Mouse (Mus musculus): Measurements from ENCODE around the gene Rimbp2. TPM values are rescaled to one million over a fixed set of nuclear protein-coding genes. Genes with fewer than 3 reads are reported as not detected.

Gene Rimbp2
- total RNA-seq, 2 experiments from 2014 or later: 119 to 127 TPM

- DNase-seq (ENCODE audit: low spot score in 2 of 2): no peak
These were observed 17.9 kb downstream of the Rimbp2 start for GRCm38 (mm10) chr5:128935359-128935899.

DNA sequence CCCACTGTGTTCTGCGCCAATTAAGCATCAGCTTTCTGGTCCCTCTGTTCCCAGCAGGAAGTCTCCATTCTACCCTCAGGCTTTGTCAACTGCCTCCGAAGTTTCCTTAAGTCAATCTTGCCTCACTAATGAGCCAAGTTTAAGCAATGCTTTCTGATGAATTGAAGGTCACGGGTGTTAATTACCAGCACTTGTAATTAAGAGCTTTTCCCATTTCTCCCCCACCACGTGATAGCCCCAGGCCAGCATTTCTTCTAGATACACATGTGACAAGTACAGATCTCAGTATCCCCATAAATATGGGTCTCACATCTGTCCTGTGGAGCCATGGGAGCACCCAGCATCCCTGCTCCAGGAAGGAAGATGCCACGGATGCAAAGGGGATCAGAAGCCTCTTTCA, 20.5 kb downstream of the Rimbp2 start:
- DNase-seq (ENCODE audit: low spot score in 2 of 2): no peak

DNA sequence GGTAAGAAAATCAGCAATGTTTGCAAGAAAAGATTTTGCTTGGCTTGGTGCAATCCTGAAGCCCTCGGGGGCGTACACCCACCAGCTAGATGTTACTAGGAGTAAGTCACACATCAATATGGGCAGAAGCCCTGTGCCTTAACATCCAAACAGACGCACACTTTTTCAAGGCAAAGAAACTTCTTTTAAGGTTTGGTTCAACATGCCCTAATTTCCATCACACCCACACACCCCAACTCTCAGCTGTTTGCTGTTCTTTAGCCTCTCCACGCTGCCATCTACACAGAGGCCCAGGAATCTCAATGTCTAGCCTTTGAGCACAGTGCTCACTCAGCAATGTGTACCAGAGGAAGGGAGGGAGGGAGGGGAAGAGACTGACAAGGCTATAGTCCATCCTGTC, 28.2 kb downstream of the Rimbp2 start:
- peak in 1 of 2 experiments; percentile 51 for DNase-seq (ENCODE audit: low spot score in 2 of 2)

DNA sequence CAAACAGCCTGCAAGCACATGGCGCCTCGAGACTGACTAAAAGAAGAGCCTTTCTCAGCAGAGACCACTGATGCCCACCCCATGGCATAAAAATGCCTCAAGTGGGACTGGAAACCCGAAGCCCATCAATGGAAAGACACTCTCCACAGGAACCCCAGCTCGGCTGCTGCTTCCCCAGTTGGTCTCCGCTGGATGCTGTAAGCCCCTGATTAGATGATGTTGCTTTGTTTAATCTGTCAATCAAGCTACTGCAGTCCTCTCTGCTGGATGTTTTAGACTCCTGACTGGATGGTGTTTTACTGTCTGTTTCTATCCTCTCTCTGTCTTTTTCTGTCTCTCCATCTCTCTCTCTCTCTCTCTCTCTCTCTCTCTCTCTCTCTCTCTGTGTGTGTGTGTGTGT, 33.2 kb downstream of the Rimbp2 start:
- no peak for DNase-seq (ENCODE audit: low spot score in 2 of 2)

- DNase-seq (ENCODE audit: low spot score in 2 of 2): no peak
These were observed 35.9 kb downstream of the Rimbp2 start for GRCm38 (mm10) chr5:128917116-128917959.

GRCm38 (mm10) chr5:128913820-128914219, 39.5 kb downstream of the Rimbp2 start:
- no peak for DNase-seq (ENCODE audit: low spot score in 2 of 2)

GRCm38 (mm10) chr5:128912374-128912773, 40.9 kb downstream of the Rimbp2 start:
- DNase-seq (ENCODE audit: low spot score in 2 of 2): no peak

DNA sequence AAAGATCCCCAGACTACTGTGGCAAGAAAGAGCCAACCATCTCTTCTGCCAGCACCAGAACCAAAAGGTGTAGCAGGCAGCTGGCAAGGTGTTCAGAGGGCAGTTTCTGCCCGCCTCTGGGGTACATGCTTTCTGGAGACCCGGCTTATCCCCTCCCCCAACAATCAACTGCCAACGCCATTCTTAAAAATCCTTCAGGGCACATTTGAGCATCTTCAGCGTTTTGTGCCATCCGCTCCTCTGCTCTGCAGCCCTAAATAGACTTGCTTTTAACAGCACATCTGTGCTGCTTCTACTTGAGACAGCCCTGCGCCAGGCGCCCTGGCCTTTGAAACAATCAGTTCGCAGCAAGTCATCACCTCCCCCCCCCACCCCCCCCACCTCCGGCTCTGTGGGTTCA, 41.7 kb downstream of the Rimbp2 start:
- DNase-seq (ENCODE audit: low spot score in 2 of 2): peak in 1 of 2 experiments; percentile 32

DNA sequence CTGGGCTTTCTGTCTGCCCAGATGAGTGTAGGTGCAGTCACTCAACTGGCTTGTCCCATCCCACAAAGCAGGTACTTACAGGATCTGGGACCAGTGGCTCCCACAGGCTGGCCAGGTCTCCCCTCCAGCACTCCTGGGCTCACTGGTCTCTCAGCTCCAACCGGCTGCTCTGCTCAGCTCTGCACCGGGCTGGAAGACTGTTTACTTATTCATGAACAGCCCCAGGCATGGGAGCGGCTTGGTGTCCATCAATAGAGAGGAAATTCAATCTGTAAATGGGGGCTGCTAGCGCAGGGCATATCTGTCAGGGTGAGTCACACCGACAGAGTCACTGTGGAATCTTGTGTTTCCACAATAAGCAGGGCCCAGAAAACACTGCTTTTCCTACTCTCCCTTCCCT, 49.2 kb downstream of the Rimbp2 start:
- no peak for DNase-seq (ENCODE audit: low spot score in 2 of 2)

DNA sequence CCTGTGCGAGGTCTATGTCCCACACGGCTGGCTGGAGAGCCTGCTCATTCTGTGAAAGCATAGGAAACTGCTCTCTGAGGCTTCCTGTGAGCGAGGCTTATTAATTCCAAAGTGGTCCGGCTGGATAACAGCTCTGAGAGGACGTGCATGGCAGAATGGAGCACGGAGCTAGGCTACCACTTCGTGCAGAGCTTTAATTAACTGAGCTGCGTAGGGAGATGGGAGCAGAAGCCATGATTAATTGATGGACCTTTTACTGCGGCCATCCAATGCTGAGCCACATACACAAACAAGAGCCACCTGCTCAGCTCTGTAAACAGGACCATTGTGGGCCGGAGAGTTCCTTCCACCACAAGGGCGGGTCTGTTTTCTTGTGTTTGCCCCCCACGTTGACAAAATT, 50.2 kb downstream of the Rimbp2 start:
- DNase-seq (ENCODE audit: low spot score in 2 of 2): no peak

- DNase-seq (ENCODE audit: low spot score in 2 of 2): no peak
These were observed 53.3 kb downstream of the Rimbp2 start for GRCm38 (mm10) chr5:128899971-128900370.

- no peak for DNase-seq (ENCODE audit: low spot score in 2 of 2)
These were observed 58.4 kb downstream of the Rimbp2 start for GRCm38 (mm10) chr5:128894921-128895320.

GRCm38 (mm10) chr5:128887546-128887945, 65.7 kb downstream of the Rimbp2 start:
- DNase-seq (ENCODE audit: low spot score in 2 of 2): no peak

GRCm38 (mm10) chr5:128884320-128884719, 69.0 kb downstream of the Rimbp2 start:
- no peak for DNase-seq (ENCODE audit: low spot score in 2 of 2)

DNA sequence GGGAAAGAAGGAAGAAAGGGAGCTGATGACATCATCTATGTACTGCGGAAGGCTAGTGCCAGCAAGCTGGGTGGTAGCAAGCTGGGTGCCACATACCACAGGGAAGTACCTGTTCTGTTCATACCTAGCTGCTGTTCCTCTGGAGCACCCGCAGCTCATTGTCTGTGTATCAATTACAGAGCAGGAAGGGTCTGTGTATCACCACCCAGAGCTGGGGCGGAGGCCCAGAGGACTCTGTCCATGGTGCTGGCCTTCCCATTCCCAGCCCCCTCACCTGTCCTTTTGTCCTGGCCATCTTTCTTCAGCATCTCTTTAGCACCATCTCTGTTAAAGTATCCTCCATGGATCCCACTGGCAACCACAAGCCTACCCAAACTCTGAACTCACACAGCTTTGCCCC, 74.2 kb downstream of the Rimbp2 start:
- DNase-seq (ENCODE audit: low spot score in 2 of 2): no peak

DNA sequence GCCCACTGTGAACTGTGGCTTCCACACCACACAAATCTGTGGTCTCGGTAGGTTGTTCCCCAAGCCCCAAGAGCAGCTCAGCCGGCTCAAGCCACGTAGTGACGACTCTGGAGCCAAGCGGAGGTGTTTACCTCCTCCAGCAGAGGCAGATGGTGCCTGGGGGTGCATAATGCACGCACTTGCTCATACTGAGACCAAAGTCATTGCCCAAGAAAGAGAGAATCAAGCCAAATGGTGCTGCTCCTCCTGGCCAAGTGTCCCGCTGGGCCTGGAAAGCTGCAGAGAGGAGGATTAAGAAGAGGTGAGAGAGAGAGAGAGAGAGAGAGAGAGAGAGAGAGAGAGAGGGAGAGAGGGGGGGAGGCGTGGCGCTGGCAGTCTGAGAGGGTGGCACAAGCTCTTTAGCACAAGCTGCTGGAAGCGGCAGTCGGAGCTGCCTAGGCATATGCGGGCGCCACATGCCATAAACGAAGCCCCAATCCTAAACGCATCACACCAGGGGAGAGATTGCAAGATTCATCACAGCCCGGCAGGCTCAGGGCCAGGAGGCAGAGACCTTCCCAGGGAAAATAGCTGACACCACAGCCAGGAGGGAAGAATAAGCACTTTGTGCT, 75.8 kb downstream of the Rimbp2 start:
- peak; percentile 57 to 80 for DNase-seq (ENCODE audit: low spot score in 2 of 2)

- DNase-seq (ENCODE audit: low spot score in 2 of 2): no peak
These were observed 81.6 kb downstream of the Rimbp2 start for GRCm38 (mm10) chr5:128871706-128872105.

DNA sequence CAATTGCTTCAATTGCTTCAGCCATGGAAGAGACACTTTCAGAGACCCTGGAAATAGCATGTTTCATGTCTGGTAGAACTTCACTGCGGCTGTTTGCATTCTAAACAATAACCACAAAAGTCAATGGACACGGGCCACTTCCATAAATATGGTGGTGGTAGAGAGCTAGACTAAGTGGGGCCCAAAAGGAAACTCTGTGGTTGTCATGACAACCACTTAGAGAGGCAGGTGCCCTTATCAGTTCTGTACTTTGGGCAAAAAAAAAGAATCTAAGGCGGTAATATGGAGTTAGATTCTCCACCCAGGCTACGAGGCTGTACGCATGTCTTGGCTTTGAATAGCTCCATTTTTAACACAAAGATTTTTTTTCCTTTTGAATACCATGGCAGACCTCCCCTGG, 86.5 kb downstream of the Rimbp2 start:
- DNase-seq (ENCODE audit: low spot score in 2 of 2): no peak

DNA sequence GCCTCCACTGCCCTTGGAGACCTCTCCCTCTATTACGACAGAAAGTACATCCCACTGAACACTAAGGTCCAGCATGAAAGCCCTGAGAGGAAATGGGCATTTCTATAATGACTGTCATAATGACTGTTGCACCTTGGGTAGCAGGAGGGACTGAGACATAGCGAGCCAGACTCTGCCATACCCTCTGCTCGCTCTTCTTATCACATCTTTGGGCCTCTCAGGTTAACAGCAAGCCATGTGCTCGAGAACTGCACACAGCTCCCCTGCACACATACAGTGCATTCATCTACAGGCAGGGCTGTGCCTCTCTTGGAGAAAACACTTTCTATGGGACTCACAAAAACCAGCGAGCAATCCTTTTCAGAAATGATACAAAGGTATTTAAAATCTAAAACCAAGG, 87.0 kb downstream of the Rimbp2 start:
- DNase-seq (ENCODE audit: low spot score in 2 of 2): no peak

DNA sequence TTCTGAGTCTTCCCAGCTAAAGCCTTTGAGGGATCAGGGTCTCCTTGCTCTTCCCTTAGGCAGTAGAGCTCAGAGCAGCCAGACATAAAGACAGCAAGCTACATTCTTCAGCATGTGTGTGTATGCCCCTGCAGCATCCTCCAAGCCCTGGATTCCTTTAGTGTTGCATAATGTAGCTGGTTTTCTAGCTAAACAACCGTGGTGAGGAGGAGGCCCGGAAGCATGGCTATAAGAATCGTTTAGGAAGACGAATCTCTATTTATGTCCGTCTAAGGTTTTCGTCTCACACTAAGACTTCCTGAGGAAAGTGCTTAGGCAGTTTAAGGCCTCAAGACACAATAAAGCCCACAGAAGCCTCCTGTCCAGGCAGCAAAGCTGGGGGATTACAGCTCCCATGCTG, 89.8 kb downstream of the Rimbp2 start:
- DNase-seq (ENCODE audit: low spot score in 2 of 2): no peak

DNA sequence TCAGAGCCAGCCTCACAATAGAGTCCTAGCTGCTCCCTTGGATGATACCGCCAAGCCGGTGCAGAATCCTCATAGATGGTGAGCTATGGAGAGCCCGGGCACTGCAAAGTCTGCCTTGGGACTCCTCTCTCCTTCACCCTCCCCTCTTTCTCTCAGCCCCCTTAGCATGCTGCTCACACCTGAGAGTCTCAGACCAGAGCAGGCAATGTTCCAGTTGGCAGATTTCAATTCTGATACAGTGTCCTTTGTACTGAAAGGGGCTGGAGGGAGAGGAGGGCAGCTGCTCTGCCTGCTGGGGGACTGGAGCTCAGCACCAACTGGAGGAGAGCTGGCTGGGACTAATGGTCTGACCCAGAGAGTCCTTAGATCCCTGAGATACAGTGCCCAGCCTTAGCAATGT, 92.4 kb downstream of the Rimbp2 start:
- DNase-seq (ENCODE audit: low spot score in 2 of 2): no peak

GRCm38 (mm10) chr5:128852791-128853190, 100.5 kb downstream of the Rimbp2 start:
- no peak for DNase-seq (ENCODE audit: low spot score in 2 of 2)

DNA sequence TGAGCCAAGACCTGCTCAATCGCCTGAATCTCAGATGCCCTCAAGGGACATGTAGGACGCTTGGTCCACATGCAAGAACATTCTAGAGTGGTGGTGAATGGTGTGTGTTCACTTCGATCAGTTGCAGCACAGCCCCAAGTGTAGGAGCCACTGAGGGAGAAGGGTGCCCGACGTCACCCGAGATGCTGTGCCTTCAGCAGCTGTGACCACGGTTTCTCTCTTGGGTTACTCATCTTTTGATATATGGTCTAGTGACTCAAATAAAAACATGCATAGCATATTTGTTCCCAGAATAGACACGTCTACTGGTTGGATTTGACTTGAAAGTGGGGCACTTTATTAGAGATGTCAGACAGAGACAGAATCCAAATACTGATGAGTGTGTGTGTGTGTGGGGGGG, 105.5 kb downstream of the Rimbp2 start:
- DNase-seq (ENCODE audit: low spot score in 2 of 2): no peak
